Mouse (Mus musculus): Measurements from ENCODE around the gene Lin52. TPM values are rescaled to one million over a fixed set of nuclear protein-coding genes. Genes with fewer than 3 reads are reported as not detected.
A peak's percentile ranks its signal among the peaks of the same experiment; 100 is the strongest.

Lin52 gene
- total RNA-seq, 2 experiments from 2014 or later: 22.8 to 23.8 TPM

DNA sequence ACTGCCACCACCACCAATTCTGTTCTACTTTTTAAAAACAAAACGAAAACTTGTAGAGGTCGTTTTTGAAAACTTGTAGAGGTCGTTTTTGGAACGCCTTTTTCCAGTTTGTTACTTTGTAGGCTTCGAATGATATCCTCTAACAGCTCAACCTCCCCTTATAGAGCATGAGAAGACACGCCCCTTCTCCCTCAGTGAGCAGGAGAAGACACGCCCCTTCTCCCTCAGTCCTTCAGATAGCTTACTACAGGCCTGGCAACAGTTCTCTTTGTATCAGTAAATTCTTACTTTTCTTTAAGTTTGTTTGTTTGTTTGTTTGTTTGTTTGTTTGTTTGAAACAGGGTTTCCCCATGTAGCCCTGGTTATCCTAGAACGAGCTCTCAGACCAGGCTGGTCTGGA, 104.0 kb downstream of the Lin52 start:
- Histone ChIP-seq H3K27ac (no peak overlapping the region), H3K4me3 (no peak overlapping the region)
- intact Hi-C loops (cut with DNase I): no loop called here
- no peak for DNase-seq (ENCODE audit: extremely low spot score in 1 of 2, low spot score in 2 of 2)
- TF ChIP-seq CTCF (IDR thresholded peaks at IDR 0.05): no peak

- Histone ChIP-seq H3K27ac (no peak overlapping the region), H3K4me3 (no peak overlapping the region)
- TF ChIP-seq CTCF (IDR thresholded peaks at IDR 0.05): peak; percentile 11; the same call in 1 of the 2 replicates
- intact Hi-C loops (cut with DNase I): no loop called here
- no peak for DNase-seq (ENCODE audit: extremely low spot score in 1 of 2, low spot score in 2 of 2)
Measured at GRCm38 (mm10) chr12:84562558-84562957, 111.3 kb downstream of the Lin52 start.

DNA sequence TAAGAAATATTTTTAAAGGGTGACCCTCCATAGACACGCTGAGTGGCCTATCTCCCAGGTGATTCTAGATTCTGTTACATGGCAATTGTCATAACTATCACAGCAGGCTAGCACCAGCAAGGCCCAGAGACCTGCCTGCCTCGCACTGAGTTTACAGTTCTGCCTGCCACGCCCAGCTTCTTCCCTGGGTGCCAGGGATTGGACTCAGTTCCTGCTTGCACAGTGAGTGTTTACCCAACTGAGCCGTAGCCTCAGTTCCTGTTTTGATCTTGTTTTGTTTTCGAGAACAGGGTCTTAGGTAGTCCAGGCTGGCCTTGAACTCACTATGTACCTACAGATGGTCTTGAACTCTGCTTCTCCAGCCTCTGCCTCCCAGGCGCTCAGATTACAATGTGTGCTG, 116.4 kb downstream of the Lin52 start:
- intact Hi-C loops (cut with DNase I): no loop called here
- Histone ChIP-seq H3K4me3 (no peak overlapping the region), H3K27ac (no peak overlapping the region)
- no peak for DNase-seq (ENCODE audit: extremely low spot score in 1 of 2, low spot score in 2 of 2)
- TF ChIP-seq CTCF (IDR thresholded peaks at IDR 0.05): no peak

DNA sequence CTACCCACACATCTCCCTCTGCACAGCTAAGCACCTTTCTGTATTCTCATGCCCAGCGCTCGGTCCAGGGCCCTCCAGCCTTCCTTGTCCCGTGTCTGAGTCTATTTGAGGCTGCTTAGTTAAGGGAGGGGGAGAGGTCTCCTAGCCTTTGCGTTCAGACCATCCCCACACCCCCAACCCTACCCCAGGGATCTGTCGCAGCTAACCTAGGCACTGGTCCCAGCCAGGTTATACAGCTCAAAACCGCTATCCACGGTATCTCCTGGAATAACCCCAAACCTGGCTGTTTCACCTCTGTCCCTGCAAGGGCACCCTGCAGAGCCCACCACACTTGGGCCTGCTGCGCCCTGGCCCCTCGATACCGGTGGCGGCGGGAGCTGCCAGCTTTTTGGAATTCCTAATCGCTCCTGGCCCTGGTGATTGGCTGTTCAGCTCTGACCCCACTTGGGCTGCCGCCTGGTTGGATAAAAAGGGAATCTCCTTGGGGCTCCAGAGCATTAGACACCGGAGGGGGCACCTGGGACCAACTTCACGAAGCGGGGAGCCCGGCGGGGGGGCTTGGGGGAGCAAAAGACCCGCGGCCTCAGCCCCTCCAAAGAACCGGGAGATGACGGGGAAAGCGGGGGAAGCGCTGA, 118.2 kb downstream of the Lin52 start, which contains the start of gene Vsx2:
Gene Vsx2, plus strand, starts transcription at position 427 of the 635 bp plus-strand sequence.
- intact Hi-C loops (cut with DNase I): no loop called here
- no peak for DNase-seq (ENCODE audit: extremely low spot score in 1 of 2, low spot score in 2 of 2)
- Histone ChIP-seq H3K27ac (no peak within 1 kb of the TSS), H3K4me3 (no peak within 1 kb of the TSS)
- TF ChIP-seq CTCF (IDR thresholded peaks at IDR 0.05): no peak

- Histone ChIP-seq H3K27ac (no peak overlapping the region), H3K4me3 (no peak overlapping the region)
- no peak for TF ChIP-seq CTCF (IDR thresholded peaks at IDR 0.05)
- DNase-seq (ENCODE audit: extremely low spot score in 1 of 2, low spot score in 2 of 2): no peak
- intact Hi-C loops (cut with DNase I): no loop called here
Measured at GRCm38 (mm10) chr12:84569976-84570693, 118.9 kb downstream of the Lin52 start.

DNA sequence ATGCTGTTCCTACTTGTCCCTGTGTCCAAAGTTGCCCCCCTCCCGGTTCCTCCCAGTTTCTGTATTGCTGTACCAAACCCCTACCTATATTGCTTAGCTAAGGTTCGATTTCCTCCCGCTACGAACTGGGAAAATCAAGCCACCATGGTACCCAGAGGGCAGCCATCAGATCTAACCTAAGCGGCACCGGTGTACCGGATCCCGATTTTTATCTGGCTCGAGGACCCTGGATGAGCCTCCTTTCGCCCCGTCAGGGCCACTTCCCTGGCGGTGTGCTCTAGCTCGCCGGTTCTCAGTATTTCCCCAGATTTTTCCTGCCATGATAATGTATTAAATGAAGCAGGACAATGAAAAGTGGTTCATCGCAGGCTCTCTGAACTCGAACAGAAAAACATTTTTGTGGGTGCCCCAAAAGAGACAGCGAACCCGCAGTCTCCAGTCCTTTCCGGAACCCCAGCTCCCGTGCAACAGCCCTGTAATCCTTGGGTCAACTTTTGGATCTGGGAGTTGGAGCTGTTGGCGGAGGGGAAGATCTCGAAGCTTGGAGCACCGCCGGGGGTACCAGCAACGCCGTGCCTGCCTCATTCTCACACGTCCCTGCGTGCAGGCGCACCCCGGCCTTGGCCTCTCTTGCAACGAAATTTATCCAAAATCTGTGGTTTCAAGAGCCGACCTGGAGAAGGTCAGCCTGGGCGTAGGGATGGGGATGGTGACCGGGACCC, 119.6 kb downstream of the Lin52 start:
- H3K27ac ChIP-seq: no peak overlapping the region
- no peak for DNase-seq (ENCODE audit: extremely low spot score in 1 of 2, low spot score in 2 of 2)
- TF ChIP-seq CTCF (IDR thresholded peaks at IDR 0.05): no peak
- intact Hi-C loops (cut with DNase I): no loop called here
- no peak overlapping the region for H3K4me3 ChIP-seq

GRCm38 (mm10) chr12:84571466-84572340, 120.5 kb downstream of the Lin52 start:
- no peak for TF ChIP-seq CTCF (IDR thresholded peaks at IDR 0.05)
- intact Hi-C loops (cut with DNase I): no loop called here
- no peak overlapping the region for H3K4me3 ChIP-seq
- no peak overlapping the region for H3K27ac ChIP-seq
- no peak for DNase-seq (ENCODE audit: extremely low spot score in 1 of 2, low spot score in 2 of 2)

DNA sequence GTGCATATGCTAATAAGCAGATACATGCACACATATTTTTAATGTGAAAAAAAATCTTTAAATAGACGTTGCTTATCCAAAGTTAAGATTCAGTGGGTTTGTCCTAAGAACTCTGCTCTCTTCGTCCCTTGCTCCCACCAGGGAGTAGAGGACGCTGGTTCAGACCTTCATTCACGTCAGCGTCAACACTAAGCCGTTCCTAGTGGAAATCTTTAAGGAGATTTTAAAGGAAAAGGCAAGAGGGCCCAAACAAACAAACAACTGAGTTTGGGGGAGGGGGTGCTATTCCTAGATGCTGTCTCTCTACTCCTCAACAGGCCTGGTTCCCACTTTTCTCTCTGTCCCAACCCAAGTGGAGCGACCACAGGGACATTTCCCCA, 121.1 kb downstream of the Lin52 start:
- intact Hi-C loops (cut with DNase I): no loop called here
- TF ChIP-seq CTCF (IDR thresholded peaks at IDR 0.05): no peak
- H3K4me3 ChIP-seq: no peak overlapping the region

GRCm38 (mm10) chr12:84573094-84573493, 121.9 kb downstream of the Lin52 start:
- intact Hi-C loops (cut with DNase I): no loop called here
- Histone ChIP-seq H3K4me3 (no peak overlapping the region), H3K27ac (no peak overlapping the region)
- no peak for TF ChIP-seq CTCF (IDR thresholded peaks at IDR 0.05)
- no peak for DNase-seq (ENCODE audit: extremely low spot score in 1 of 2, low spot score in 2 of 2)

More for the DNA sequence above, 121.1 kb downstream of the Lin52 start:
- no peak overlapping the region for H3K27ac ChIP-seq
- DNase-seq (ENCODE audit: extremely low spot score in 1 of 2, low spot score in 2 of 2): no peak

GRCm38 (mm10) chr12:84577768-84578439, 126.7 kb downstream of the Lin52 start:
- no peak overlapping the region for H3K27ac ChIP-seq
- intact Hi-C loops (cut with DNase I): no loop called here
- TF ChIP-seq CTCF (IDR thresholded peaks at IDR 0.05): peak; percentile 19
- no peak for DNase-seq (ENCODE audit: extremely low spot score in 1 of 2, low spot score in 2 of 2)
- H3K4me3 ChIP-seq: no peak overlapping the region

DNA sequence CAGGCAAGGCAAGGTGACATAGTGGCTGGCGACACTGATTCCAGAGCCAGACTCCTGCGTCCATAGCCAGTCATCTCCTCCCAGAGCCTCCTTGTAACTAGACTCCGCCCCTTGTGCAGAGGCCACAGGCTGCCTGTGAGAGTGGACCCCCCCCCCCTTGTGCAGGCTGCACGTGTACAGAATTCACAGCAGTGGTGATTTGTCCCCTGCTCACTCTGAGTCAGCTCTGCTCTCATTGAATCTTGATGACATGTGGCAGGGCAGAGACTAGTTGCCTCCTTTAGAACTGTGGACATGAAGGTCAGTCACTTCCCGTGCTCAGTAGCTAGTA, 127.2 kb downstream of the Lin52 start:
- no peak overlapping the region for H3K4me3 ChIP-seq
- intact Hi-C loops (cut with DNase I): no loop called here
- H3K27ac ChIP-seq: no peak overlapping the region
- DNase-seq (ENCODE audit: extremely low spot score in 1 of 2, low spot score in 2 of 2): no peak
- TF ChIP-seq CTCF (IDR thresholded peaks at IDR 0.05): no peak

Measured in left cerebral cortex, adult 2 months (tissue).